Mouse (Mus musculus) midbrain, embryonic 15.5 days (tissue): ENCODE measurements around the gene Gm5089. TPM values are rescaled to one million over a fixed set of nuclear protein-coding genes. Genes with fewer than 3 reads are reported as not detected.

Source experiments
- ATAC-seq: fragments of 200-750 bp; cut with Nextera tagmentation; replicated peaks from 2 replicates; pipeline ENCODE4 v1.8.0; 2017; ENCODE audit warnings: moderate TSS enrichment
- H3K27ac ChIP-seq: fragments of 300-500 bp; sonication (generic); 2 replicates; pipeline ENCODE4 v1.5.1; 2015; ENCODE audit warnings: mild to moderate bottlenecking, inconsistent platforms
- H3K27me3 ChIP-seq: fragments of 300-500 bp; sonication (generic); replicated peaks from 2 replicates; pipeline ENCODE4 v1.6.1; 2015; ENCODE audit warnings: inconsistent platforms
- H3K36me3 ChIP-seq: fragments of 300-500 bp; sonication (generic); replicated peaks from 2 replicates; pipeline ENCODE4 v1.6.1; 2015; ENCODE audit warnings: inconsistent platforms
- H3K4me1 ChIP-seq: fragments of 300-500 bp; sonication (generic); 2 replicates; pipeline ENCODE4 v1.6.1; 2015; ENCODE audit warnings: inconsistent platforms
- H3K4me2 ChIP-seq: fragments of 300-500 bp; sonication (generic); 2 replicates; pipeline ENCODE4 v1.6.1; 2015; ENCODE audit warnings: inconsistent platforms, mild to moderate bottlenecking, moderate library complexity
- H3K4me3 ChIP-seq: fragments of 300-500 bp; sonication (generic); 2 replicates; pipeline ENCODE4 v1.5.1; 2015; ENCODE audit warnings: mild to moderate bottlenecking, inconsistent platforms
- H3K9ac ChIP-seq: fragments of 300-500 bp; sonication (generic); 2 replicates; pipeline ENCODE4 v1.6.1; 2015; ENCODE audit warnings: mild to moderate bottlenecking, inconsistent platforms
- H3K9me3 ChIP-seq: fragments of 300-500 bp; sonication (generic); 2 replicates; pipeline ENCODE4 v1.6.1; 2016; ENCODE audit warnings: inconsistent platforms
- WGBS: fragments of 180-500 bp; shearing (Covaris S2); methylation state at CpG from one replicate; pipeline ENCODE4 v1.1.7; 2015; ENCODE audit warnings: mixed read lengths; 5-methylcytosine and 5-hydroxymethylcytosine counted together
- polyA plus RNA-seq: library from polyadenylated mRNA; unstranded; fragments of >200 nt; fragmentation: Nextera tagmentation; extraction: Ambion mirVana; gene quantifications from 2 replicates; pipeline ENCODE4 v1.2.1, GENCODE M21; 2015

Gene Gm5089
- polyA plus RNA-seq, 1 experiment from 2014 or later: 1.1 TPM

- Histone ChIP-seq H3K9me3 (no peaks in the 10 kb centered on the region), H3K4me2 (no peak overlapping the region), H3K36me3 (no peaks in the 10 kb centered on the region), H3K9ac (no peak overlapping the region), H3K27me3 (peaks cover 82% of the 10 kb centered on the region), H3K27ac (no peak overlapping the region), H3K4me1 (peaks cover 20% of the 10 kb centered on the region), H3K4me3 (no peak overlapping the region)
- WGBS: 59% methylated on average over 3 of the region's 3 CpGs
- ATAC-seq: no peak
Observed at GRCm38 (mm10) chr14:122403422-122403940, 47.4 kb downstream of the Gm5089 start.

- 16% methylated on average over 12 of the region's 12 CpGs for whole genome bisulfite sequencing
Observed at GRCm38 (mm10) chr14:122402716-122403258, 48.1 kb downstream of the Gm5089 start.

GRCm38 (mm10) chr14:122401886-122402285 is 49.0 kb downstream of the Gm5089 start:
- no peak overlapping the region for H3K27ac ChIP-seq
- no peak overlapping the region for H3K9ac ChIP-seq
- no peak for ATAC-seq
- no peak overlapping the region for H3K4me3 ChIP-seq
- no peak overlapping the region for H3K4me2 ChIP-seq
- H3K9me3 ChIP-seq: no peaks in the 10 kb centered on the region
- 39% methylated on average over 11 of the region's 11 CpGs for WGBS
- H3K27me3 ChIP-seq: peaks cover 74% of the 10 kb centered on the region
- H3K36me3 ChIP-seq: no peaks in the 10 kb centered on the region
- peaks cover 18% of the 10 kb centered on the region for H3K4me1 ChIP-seq

More at GRCm38 (mm10) chr14:122402716-122403258, 48.1 kb downstream of the Gm5089 start:
- Histone ChIP-seq H3K4me1 (peaks cover 20% of the 10 kb centered on the region), H3K27ac (no peak overlapping the region), H3K4me2 (no peak overlapping the region), H3K27me3 (peaks cover 75% of the 10 kb centered on the region), H3K36me3 (no peaks in the 10 kb centered on the region), H3K9me3 (no peaks in the 10 kb centered on the region), H3K9ac (no peak overlapping the region), H3K4me3 (no peak overlapping the region)
- ATAC-seq: no peak

DNA sequence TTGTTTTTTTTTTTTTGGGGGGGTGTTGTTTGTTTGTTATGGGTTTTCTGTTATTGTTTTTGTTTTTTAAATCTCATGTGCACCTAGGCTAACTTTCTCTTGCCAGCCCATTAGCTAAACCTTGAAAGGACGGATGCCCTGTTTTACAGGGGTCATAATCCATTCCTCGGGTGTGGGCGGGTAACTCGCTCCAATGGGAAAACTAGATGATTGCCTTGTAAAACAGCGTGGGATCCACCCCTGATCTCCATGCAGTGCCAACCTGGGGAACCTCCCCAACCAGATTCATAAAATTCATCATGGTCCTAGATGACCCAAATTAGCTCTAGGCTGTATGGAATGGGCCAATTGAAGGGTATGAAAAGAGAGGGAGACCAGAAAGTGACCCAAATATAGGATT is 51.0 kb downstream of the Gm5089 start:
- no peaks in the 10 kb centered on the region for H3K9me3 ChIP-seq
- no peak overlapping the region for H3K4me3 ChIP-seq
- WGBS: 86% methylated on average over 5 of the region's 5 CpGs
- peaks cover 2% of the 10 kb centered on the region; the same call in 1 of the 2 replicates for H3K4me1 ChIP-seq
- H3K27ac ChIP-seq: no peak overlapping the region
- no peak for ATAC-seq
- no peak overlapping the region for H3K4me2 ChIP-seq
- no peaks in the 10 kb centered on the region for H3K36me3 ChIP-seq
- H3K27me3 ChIP-seq: peaks cover 69% of the 10 kb centered on the region
- no peak overlapping the region for H3K9ac ChIP-seq

- Histone ChIP-seq H3K9me3 (no peaks in the 10 kb centered on the region), H3K9ac (no peak overlapping the region), H3K4me1 (peaks cover 2% of the 10 kb centered on the region; the same call in 1 of the 2 replicates), H3K27ac (no peak overlapping the region), H3K27me3 (peaks cover 57% of the 10 kb centered on the region), H3K4me3 (no peak overlapping the region), H3K36me3 (no peaks in the 10 kb centered on the region), H3K4me2 (no peak overlapping the region)
- 54% methylated on average over 4 of the region's 4 CpGs for WGBS
- ATAC-seq: no peak
Observed at GRCm38 (mm10) chr14:122398676-122399075, 52.2 kb downstream of the Gm5089 start.

DNA sequence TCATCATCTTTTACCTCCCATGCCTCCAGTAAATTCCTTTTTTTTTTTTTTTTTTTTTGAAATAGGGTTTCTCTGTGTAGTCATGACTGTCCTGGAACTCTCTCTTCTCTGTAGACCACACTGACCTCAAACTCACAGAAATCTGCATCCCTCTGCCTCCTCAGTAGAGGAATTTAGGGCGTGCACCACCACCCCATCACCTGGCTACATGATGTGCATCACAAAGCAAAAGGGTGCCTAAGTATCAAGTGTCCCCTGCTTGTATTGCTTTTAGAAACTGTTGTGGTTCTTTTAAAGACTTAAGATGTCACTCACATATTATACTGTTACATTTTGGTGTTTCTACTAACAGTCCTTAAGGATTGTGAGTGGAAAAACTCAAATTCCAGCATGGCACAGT is 57.8 kb downstream of the Gm5089 start:
- H3K4me2 ChIP-seq: no peak overlapping the region
- H3K27me3 ChIP-seq: peaks cover 51% of the 10 kb centered on the region
- no peaks in the 10 kb centered on the region for H3K36me3 ChIP-seq
- no peaks in the 10 kb centered on the region for H3K4me1 ChIP-seq
- no peak overlapping the region for H3K27ac ChIP-seq
- H3K4me3 ChIP-seq: no peak overlapping the region
- no peak for ATAC-seq
- 58% methylated on average over 1 of the region's 1 CpGs for WGBS
- no peaks in the 10 kb centered on the region for H3K9me3 ChIP-seq
- H3K9ac ChIP-seq: no peak overlapping the region

GRCm38 (mm10) chr14:122390935-122391334 is 60.0 kb downstream of the Gm5089 start:
- 71% methylated on average over 4 of the region's 4 CpGs for whole genome bisulfite sequencing
- peaks cover 53% of the 10 kb centered on the region for H3K27me3 ChIP-seq

GRCm38 (mm10) chr14:122389684-122390370 is 61.1 kb downstream of the Gm5089 start:
- no peaks in the 10 kb centered on the region for H3K4me1 ChIP-seq
- no peak for ATAC-seq
- 82% methylated on average over 13 of the region's 13 CpGs for WGBS
- no peak overlapping the region for H3K4me3 ChIP-seq
- H3K9ac ChIP-seq: no peak overlapping the region
- peaks cover 57% of the 10 kb centered on the region for H3K27me3 ChIP-seq
- no peak overlapping the region for H3K27ac ChIP-seq
- H3K4me2 ChIP-seq: no peak overlapping the region
- no peaks in the 10 kb centered on the region for H3K36me3 ChIP-seq
- H3K9me3 ChIP-seq: no peaks in the 10 kb centered on the region

More at GRCm38 (mm10) chr14:122390935-122391334, 60.0 kb downstream of the Gm5089 start:
- H3K9me3 ChIP-seq: no peaks in the 10 kb centered on the region
- H3K9ac ChIP-seq: no peak overlapping the region
- H3K4me3 ChIP-seq: no peak overlapping the region
- no peaks in the 10 kb centered on the region for H3K36me3 ChIP-seq
- H3K27ac ChIP-seq: no peak overlapping the region
- ATAC-seq: no peak
- no peak overlapping the region for H3K4me2 ChIP-seq
- H3K4me1 ChIP-seq: no peaks in the 10 kb centered on the region

- Histone ChIP-seq H3K4me2 (no peak overlapping the region; the same call in 1 of the 2 replicates), H3K36me3 (no peaks in the 10 kb centered on the region), H3K27me3 (peaks cover 65% of the 10 kb centered on the region), H3K9ac (no peak overlapping the region), H3K4me1 (no peaks in the 10 kb centered on the region), H3K9me3 (no peaks in the 10 kb centered on the region), H3K27ac (no peak overlapping the region), H3K4me3 (no peak overlapping the region)
- no peak for ATAC-seq
- 56% methylated on average over 19 of the region's 19 CpGs for WGBS
Observed at GRCm38 (mm10) chr14:122388431-122389031, 62.4 kb downstream of the Gm5089 start.

DNA sequence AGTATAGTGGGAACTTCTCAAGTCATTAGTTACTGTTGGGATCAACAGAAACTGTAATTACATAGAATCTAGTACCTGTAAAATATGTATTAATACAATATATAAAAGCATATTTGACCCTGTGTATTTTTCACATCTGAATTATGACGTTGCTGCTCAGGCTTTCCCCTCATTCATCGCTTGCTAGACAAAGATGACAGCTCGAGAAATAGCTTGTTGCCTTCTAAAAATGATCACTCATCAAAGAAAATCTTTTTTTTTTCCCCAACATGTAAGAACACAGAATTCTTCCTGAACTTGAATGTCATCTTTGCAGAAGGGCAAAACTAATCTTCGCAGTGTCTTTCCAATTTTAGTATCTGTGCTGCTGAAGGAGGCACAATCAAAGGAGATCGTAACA is 63.1 kb downstream of the Gm5089 start:
- Histone ChIP-seq H3K4me1 (no peaks in the 10 kb centered on the region), H3K27ac (no peak overlapping the region), H3K4me3 (no peak overlapping the region), H3K27me3 (peaks cover 65% of the 10 kb centered on the region), H3K4me2 (no peak overlapping the region), H3K36me3 (no peaks in the 10 kb centered on the region), H3K9ac (no peak overlapping the region), H3K9me3 (no peaks in the 10 kb centered on the region)
- ATAC-seq: no peak
- WGBS: 81% methylated on average over 5 of the region's 5 CpGs

- Histone ChIP-seq H3K9ac (no peak overlapping the region), H3K4me3 (no peak overlapping the region), H3K27me3 (peaks cover 60% of the 10 kb centered on the region), H3K4me1 (no peaks in the 10 kb centered on the region), H3K27ac (no peak overlapping the region), H3K9me3 (no peaks in the 10 kb centered on the region), H3K36me3 (no peaks in the 10 kb centered on the region), H3K4me2 (no peak overlapping the region)
- WGBS: 84% methylated on average over 17 of the region's 17 CpGs
- ATAC-seq: no peak
Observed at GRCm38 (mm10) chr14:122386281-122387130, 64.4 kb downstream of the Gm5089 start.

DNA sequence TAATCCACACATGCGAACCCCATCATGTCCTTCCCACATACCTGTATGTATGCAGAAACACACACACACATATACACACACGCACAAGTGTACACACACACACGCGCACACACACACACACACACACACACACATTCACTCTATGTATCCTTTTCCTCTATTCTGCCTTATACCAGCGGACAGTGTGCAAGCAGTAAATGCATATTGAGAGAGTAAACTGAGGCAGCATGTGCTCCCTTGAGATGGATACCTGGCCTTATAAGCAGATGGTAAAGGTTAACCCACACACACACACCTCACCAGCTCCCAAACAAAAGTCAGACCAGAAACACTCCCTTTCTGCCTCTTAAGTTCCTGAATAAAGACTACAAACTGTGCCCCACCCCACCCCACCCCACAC is 65.2 kb downstream of the Gm5089 start:
- no peak overlapping the region for H3K27ac ChIP-seq
- no peaks in the 10 kb centered on the region for H3K36me3 ChIP-seq
- no peak overlapping the region for H3K9ac ChIP-seq
- H3K27me3 ChIP-seq: peaks cover 66% of the 10 kb centered on the region
- H3K4me3 ChIP-seq: no peak overlapping the region
- H3K4me2 ChIP-seq: no peak overlapping the region
- no peaks in the 10 kb centered on the region for H3K9me3 ChIP-seq
- no peak for ATAC-seq
- H3K4me1 ChIP-seq: no peaks in the 10 kb centered on the region
- 93% methylated on average over 5 of the region's 5 CpGs for WGBS
